Mouse (Mus musculus): Measurements from ENCODE around the gene Cstf3.

- TF ChIP-seq POLR2AphosphoS2 (IDR thresholded peaks at IDR 0.05; ENCODE audit: insufficient read length, low read depth) (no peak), POLR2A (IDR thresholded peaks at IDR 0.05; ENCODE audit: insufficient read length, low read depth) (no peak), MAX (IDR thresholded peaks at IDR 0.05; ENCODE audit: low read depth) (no peak), TCF12 (IDR thresholded peaks at IDR 0.05; ENCODE audit: insufficient read depth, poor library complexity, severe bottlenecking) (no peak), USF1 (IDR thresholded peaks at IDR 0.05; ENCODE audit: low read depth) (no peak), E2F4 (IDR thresholded peaks at IDR 0.05; ENCODE audit: insufficient read depth) (no peak), SRF (IDR thresholded peaks at IDR 0.05; ENCODE audit: control insufficient read depth, insufficient read length, low read depth) (no peak), MYOG (IDR thresholded peaks at IDR 0.05; ENCODE audit: control insufficient read depth in 1 of 3, insufficient read depth in 1 of 3, insufficient read length in 2 of 3, low read depth in 2 of 3) (no peak)
These were observed 4.7 kb upstream of the Cstf3 start for GRCm38 (mm10) chr2:104585645-104586044.
